Mouse (Mus musculus): Measurements from ENCODE around the gene Mef2c. TPM values are rescaled to one million over a fixed set of nuclear protein-coding genes. Genes with fewer than 3 reads are reported as not detected.

Gene Mef2c
- polyA plus RNA-seq, 1 experiment from 2014 or later = 41.4 TPM

DNA sequence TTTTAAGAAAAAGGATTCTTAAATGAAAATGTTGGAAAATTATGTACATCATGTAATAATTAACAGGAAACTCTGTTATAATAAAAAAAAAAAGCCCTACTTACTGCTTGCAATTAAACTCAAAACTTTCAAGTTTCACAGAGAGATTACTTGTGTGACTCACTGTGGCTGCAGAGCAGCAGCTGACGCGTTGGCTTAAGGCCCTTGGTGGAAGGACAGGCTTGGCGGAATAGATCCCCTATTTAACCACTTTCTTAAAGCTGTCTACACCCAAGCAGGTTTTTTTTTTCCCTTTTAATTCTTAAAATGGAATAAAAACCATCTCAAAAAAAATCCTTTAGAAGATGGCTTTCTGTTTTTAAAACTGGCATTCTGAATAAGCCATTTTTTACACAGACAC lies 100.5 kb downstream of the Mef2c start:
- peak; percentile 54; the same call in 1 of the 2 replicates for ATAC-seq (ENCODE audit: insufficient read depth, low FRiP score, low read depth)
- no peaks in the 10 kb centered on the region for H3K27me3 ChIP-seq (replicated peaks)
- H3K4me2 ChIP-seq = no peak overlapping the region

GRCm38 (mm10) chr13:83604785-83605184 lies 101.0 kb downstream of the Mef2c start:
- ATAC-seq (ENCODE audit: insufficient read depth, low FRiP score, low read depth) = no peak
- WGBS = 61% methylated on average over 4 of the region's 4 CpGs
- H3K9ac ChIP-seq = no peak overlapping the region
- no peaks in the 10 kb centered on the region for H3K4me1 ChIP-seq
- no peaks in the 10 kb centered on the region for H3K27me3 ChIP-seq (replicated peaks)
- peak overlapping the region; percentile 82; the same call in 1 of the 2 replicates for H3K27ac ChIP-seq
- H3K4me3 ChIP-seq (replicated peaks) = no peak overlapping the region
- H3K4me2 ChIP-seq = no peak overlapping the region
- H3K9me3 ChIP-seq = no peaks in the 10 kb centered on the region
- H3K36me3 ChIP-seq = no peaks in the 10 kb centered on the region

More for the DNA sequence above, 100.5 kb downstream of the Mef2c start:
- H3K9me3 ChIP-seq = no peaks in the 10 kb centered on the region
- peak overlapping the region; percentile 82; the same call in 1 of the 2 replicates for H3K27ac ChIP-seq
- WGBS = 10% methylated on average over 3 of the region's 3 CpGs
- no peak overlapping the region for H3K9ac ChIP-seq
- no peak overlapping the region for H3K4me3 ChIP-seq (replicated peaks)
- no peaks in the 10 kb centered on the region for H3K36me3 ChIP-seq
- H3K4me1 ChIP-seq = no peaks in the 10 kb centered on the region

DNA sequence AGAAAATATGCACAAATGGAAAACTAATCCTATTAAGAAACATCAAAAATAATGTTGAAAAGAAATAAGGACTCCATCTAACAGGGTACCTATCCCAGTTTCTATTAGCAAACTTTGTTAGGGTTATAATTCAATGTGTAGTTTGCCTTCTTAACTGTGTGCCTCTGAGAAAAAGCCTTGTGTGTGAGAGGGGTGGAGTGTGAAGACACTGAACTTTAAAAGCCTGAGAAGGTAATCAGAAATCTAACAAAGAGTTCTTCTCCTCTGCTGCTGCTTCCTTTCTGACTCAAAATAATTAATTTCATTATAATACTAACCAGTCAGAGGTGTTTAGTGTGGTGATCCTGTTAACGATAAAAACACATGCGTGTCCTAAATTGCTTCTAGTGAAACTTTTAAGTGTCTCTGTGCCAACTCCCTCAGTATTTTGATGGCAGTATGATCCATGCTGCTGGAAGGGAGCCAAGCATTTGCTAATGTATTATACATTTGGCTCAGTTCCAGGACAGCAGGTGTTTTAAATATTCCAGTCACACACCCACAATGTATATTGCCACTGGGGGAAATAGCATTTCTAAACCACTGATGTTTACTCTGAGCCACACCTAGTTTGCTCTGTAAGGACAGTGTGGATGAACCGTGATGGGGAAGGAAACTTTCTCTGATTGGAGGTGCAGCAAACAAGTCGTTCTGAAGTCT lies 104.2 kb downstream of the Mef2c start:
- no peak overlapping the region for H3K9ac ChIP-seq
- no peaks in the 10 kb centered on the region for H3K36me3 ChIP-seq
- H3K27ac ChIP-seq = peak overlapping the region; percentile 1; the same call in 1 of the 2 replicates
- no peak overlapping the region for H3K4me2 ChIP-seq
- peak; percentile 59; the same call in 1 of the 2 replicates for ATAC-seq (ENCODE audit: insufficient read depth, low FRiP score, low read depth)
- no peak overlapping the region for H3K4me3 ChIP-seq (replicated peaks)
- 7% methylated on average over 4 of the region's 4 CpGs for WGBS
- no peaks in the 10 kb centered on the region for H3K27me3 ChIP-seq (replicated peaks)
- H3K4me1 ChIP-seq = no peaks in the 10 kb centered on the region
- no peaks in the 10 kb centered on the region for H3K9me3 ChIP-seq

- no peak overlapping the region for H3K9ac ChIP-seq
- H3K27me3 ChIP-seq (replicated peaks) = no peaks in the 10 kb centered on the region
- no peak overlapping the region for H3K4me3 ChIP-seq (replicated peaks)
- H3K4me1 ChIP-seq = no peaks in the 10 kb centered on the region
- 59% methylated on average over 3 of the region's 3 CpGs for WGBS
- ATAC-seq (ENCODE audit: insufficient read depth, low FRiP score, low read depth) = no peak
- no peaks in the 10 kb centered on the region for H3K36me3 ChIP-seq
- H3K4me2 ChIP-seq = no peak overlapping the region
- H3K27ac ChIP-seq = peak overlapping the region; percentile 1; the same call in 1 of the 2 replicates
- no peaks in the 10 kb centered on the region for H3K9me3 ChIP-seq
These were observed 105.2 kb downstream of the Mef2c start for GRCm38 (mm10) chr13:83608851-83609516.

GRCm38 (mm10) chr13:83609517-83609878 lies 105.7 kb downstream of the Mef2c start:
- Histone ChIP-seq H3K36me3 (no peaks in the 10 kb centered on the region), H3K27me3 (replicated peaks) (no peaks in the 10 kb centered on the region), H3K4me3 (replicated peaks) (no peak overlapping the region), H3K9ac (no peak overlapping the region), H3K4me1 (no peaks in the 10 kb centered on the region), H3K27ac (no peak overlapping the region), H3K4me2 (no peak overlapping the region), H3K9me3 (no peaks in the 10 kb centered on the region)
- WGBS = 71% methylated on average over 3 of the region's 3 CpGs
- ATAC-seq (ENCODE audit: insufficient read depth, low FRiP score, low read depth) = no peak

DNA sequence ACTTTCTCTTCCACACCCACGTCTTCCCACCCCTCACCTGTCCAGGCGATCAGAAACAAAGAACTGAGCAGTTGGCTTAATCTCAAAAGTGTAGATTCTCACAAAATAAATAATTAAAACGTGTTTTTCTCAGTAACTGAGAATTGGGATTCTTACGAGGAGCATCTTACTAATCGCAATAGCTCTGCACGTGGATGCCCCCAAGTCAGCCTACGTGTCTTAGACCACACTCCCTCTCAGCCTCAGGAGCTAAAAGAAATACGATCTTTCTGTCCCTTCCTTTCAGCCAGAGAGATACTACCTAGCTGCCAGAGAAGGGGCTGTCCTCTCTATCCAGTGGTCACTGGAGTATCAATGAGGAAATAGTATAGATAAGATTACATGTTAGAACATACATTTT lies 106.3 kb downstream of the Mef2c start:
- H3K9me3 ChIP-seq = no peaks in the 10 kb centered on the region
- WGBS = 82% methylated on average over 8 of the region's 8 CpGs
- no peaks in the 10 kb centered on the region for H3K36me3 ChIP-seq
- no peak overlapping the region for H3K27ac ChIP-seq
- H3K4me3 ChIP-seq (replicated peaks) = no peak overlapping the region
- no peaks in the 10 kb centered on the region for H3K4me1 ChIP-seq
- ATAC-seq (ENCODE audit: insufficient read depth, low FRiP score, low read depth) = no peak
- no peak overlapping the region for H3K4me2 ChIP-seq
- H3K9ac ChIP-seq = no peak overlapping the region
- no peaks in the 10 kb centered on the region for H3K27me3 ChIP-seq (replicated peaks)

- no peak for ATAC-seq (ENCODE audit: insufficient read depth, low FRiP score, low read depth)
- Histone ChIP-seq H3K4me2 (no peak overlapping the region), H3K27me3 (replicated peaks) (no peaks in the 10 kb centered on the region), H3K36me3 (no peaks in the 10 kb centered on the region), H3K27ac (no peak overlapping the region), H3K9ac (no peak overlapping the region), H3K9me3 (no peaks in the 10 kb centered on the region), H3K4me3 (replicated peaks) (no peak overlapping the region), H3K4me1 (no peaks in the 10 kb centered on the region)
- 76% methylated on average over 1 of the region's 1 CpGs for WGBS
These were observed 108.4 kb downstream of the Mef2c start for GRCm38 (mm10) chr13:83612195-83612594.

DNA sequence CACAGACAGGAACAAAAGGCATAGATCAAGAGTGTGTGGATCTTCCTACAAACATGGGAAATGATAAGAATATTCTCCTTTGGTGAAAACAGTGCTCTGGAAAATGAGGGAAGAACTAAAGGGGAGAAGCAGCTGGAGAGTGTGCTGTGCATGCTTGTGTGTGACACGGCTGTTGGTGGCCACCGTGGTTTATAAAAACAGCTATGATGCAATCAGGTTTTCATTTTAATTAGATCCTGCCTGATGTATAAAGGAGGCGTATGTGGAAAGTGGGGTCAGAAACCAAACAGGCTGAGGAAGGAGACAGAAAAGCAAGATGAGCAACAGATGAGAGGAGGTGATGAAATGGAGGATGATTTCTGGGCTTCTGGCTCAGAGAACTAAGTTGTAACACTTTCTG lies 112.0 kb downstream of the Mef2c start:
- Histone ChIP-seq H3K27me3 (replicated peaks) (no peaks in the 10 kb centered on the region), H3K36me3 (no peaks in the 10 kb centered on the region), H3K4me2 (no peak overlapping the region), H3K27ac (no peak overlapping the region), H3K4me1 (no peaks in the 10 kb centered on the region), H3K9me3 (no peaks in the 10 kb centered on the region), H3K9ac (no peak overlapping the region), H3K4me3 (replicated peaks) (no peak overlapping the region)
- no peak for ATAC-seq (ENCODE audit: insufficient read depth, low FRiP score, low read depth)
- WGBS = 78% methylated on average over 3 of the region's 3 CpGs

GRCm38 (mm10) chr13:83624651-83625050 lies 120.8 kb downstream of the Mef2c start:
- 79% methylated on average over 4 of the region's 4 CpGs for WGBS
- no peak overlapping the region for H3K9ac ChIP-seq
- no peak overlapping the region for H3K4me2 ChIP-seq
- no peaks in the 10 kb centered on the region for H3K36me3 ChIP-seq
- no peaks in the 10 kb centered on the region for H3K27me3 ChIP-seq (replicated peaks)
- H3K9me3 ChIP-seq = no peaks in the 10 kb centered on the region
- H3K4me1 ChIP-seq = no peaks in the 10 kb centered on the region
- no peak for ATAC-seq (ENCODE audit: insufficient read depth, low FRiP score, low read depth)
- no peak overlapping the region for H3K4me3 ChIP-seq (replicated peaks)
- no peak overlapping the region for H3K27ac ChIP-seq

DNA sequence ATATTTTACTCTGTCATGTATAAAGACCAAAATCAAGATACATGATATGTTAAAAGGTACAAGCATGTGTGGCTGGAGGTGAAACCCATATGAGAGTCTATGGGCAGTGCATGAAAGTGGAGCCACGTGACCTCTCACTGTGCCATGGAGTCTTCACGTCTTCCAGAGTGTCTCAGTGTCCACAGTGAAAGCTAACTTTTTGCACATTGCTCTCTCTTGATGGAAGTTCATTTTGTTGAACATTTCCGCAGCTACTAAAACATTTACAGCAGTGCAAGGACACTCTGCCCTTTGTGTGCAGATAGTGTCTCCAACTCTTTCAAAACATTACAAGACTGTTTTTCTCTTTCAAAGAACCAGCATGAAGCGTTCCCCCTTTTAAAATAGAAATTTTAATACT lies 123.6 kb downstream of the Mef2c start:
- 85% methylated on average over 4 of the region's 4 CpGs for WGBS
- Histone ChIP-seq H3K27ac (no peak overlapping the region), H3K9ac (no peak overlapping the region), H3K27me3 (replicated peaks) (no peaks in the 10 kb centered on the region), H3K4me1 (no peaks in the 10 kb centered on the region), H3K4me3 (replicated peaks) (no peak overlapping the region), H3K4me2 (no peak overlapping the region), H3K36me3 (no peaks in the 10 kb centered on the region), H3K9me3 (no peaks in the 10 kb centered on the region)
- ATAC-seq (ENCODE audit: insufficient read depth, low FRiP score, low read depth) = no peak

- no peak for ATAC-seq (ENCODE audit: insufficient read depth, low FRiP score, low read depth)
- Histone ChIP-seq H3K4me1 (no peaks in the 10 kb centered on the region), H3K9ac (no peak overlapping the region), H3K4me2 (no peak overlapping the region), H3K27ac (no peak overlapping the region), H3K4me3 (replicated peaks) (no peak overlapping the region), H3K27me3 (replicated peaks) (no peaks in the 10 kb centered on the region), H3K9me3 (no peaks in the 10 kb centered on the region), H3K36me3 (no peaks in the 10 kb centered on the region)
- 74% methylated on average over 3 of the region's 3 CpGs for WGBS
These were observed 124.3 kb downstream of the Mef2c start for GRCm38 (mm10) chr13:83628139-83628538.

DNA sequence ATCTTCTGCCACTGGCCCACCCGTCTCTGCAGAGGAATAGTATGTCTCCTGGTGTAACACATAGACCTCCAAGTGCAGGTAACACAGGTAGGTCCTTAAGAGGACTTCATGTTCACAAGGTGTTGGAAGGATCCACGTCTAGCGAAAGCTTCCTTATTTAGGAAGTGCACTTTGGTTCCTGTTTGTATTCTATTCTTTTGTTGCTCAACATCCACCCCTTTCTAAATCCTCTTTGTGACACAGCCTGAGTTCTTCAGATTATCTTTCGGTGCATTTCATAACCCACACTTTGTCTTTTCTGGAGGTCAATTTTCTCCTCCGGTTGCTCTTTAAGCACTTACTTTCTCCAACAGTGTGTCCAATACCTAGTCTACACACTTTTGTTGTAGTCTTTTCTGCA lies 129.3 kb downstream of the Mef2c start:
- no peak overlapping the region for H3K4me3 ChIP-seq (replicated peaks)
- WGBS = 86% methylated on average over 5 of the region's 5 CpGs
- no peak for ATAC-seq (ENCODE audit: insufficient read depth, low FRiP score, low read depth)
- no peak overlapping the region for H3K27ac ChIP-seq
- no peak overlapping the region for H3K9ac ChIP-seq
- no peak overlapping the region for H3K4me2 ChIP-seq
- no peaks in the 10 kb centered on the region for H3K4me1 ChIP-seq
- no peaks in the 10 kb centered on the region for H3K27me3 ChIP-seq (replicated peaks)
- no peaks in the 10 kb centered on the region for H3K36me3 ChIP-seq
- H3K9me3 ChIP-seq = no peaks in the 10 kb centered on the region

Measured in stomach, embryonic 15.5 days (tissue).